Mouse (Mus musculus) heart, adult 8-10 months (tissue): ENCODE data around the gene Secisbp2l. TPM values are rescaled to one million over a fixed set of nuclear protein-coding genes. Genes with fewer than 3 reads are reported as not detected.

Source experiments
- DNase-seq: peaks from one replicate; pipeline ENCODE4 v3.0.0; 2022; ENCODE audit warnings: low spot score
- total RNA-seq, 4 experiments: library from RNA; stranded (reverse); gene quantifications; 2 replicates each; pipeline ENCODE4 v1.2.4; 2022

Secisbp2l gene
- total RNA-seq, 4 experiments from 2014 or later = 26.1 to 29.2 (median 27.6) TPM

- no peak for DNase-seq
Measured at GRCm38 (mm10) chr2:125784392-125784791, 1.7 kb upstream of the Secisbp2l start.

GRCm38 (mm10) chr2:125783868-125784267, 1.2 kb upstream of the Secisbp2l start:
- no peak for DNase-seq

GRCm38 (mm10) chr2:125781978-125782718, 522 bp downstream of the Secisbp2l start:
- DNase-seq = no peak

GRCm38 (mm10) chr2:125781006-125781405, 1.7 kb downstream of the Secisbp2l start:
- no peak for DNase-seq

- DNase-seq = no peak
Measured at GRCm38 (mm10) chr2:125778380-125778779, 4.3 kb downstream of the Secisbp2l start.

- no peak for DNase-seq
Measured at GRCm38 (mm10) chr2:125777018-125777417, 5.7 kb downstream of the Secisbp2l start.

- no peak for DNase-seq
Measured at GRCm38 (mm10) chr2:125775661-125776060, 7.0 kb downstream of the Secisbp2l start.

- no peak for DNase-seq
Measured at GRCm38 (mm10) chr2:125774846-125775245, 7.8 kb downstream of the Secisbp2l start.

- DNase-seq = no peak
Measured at GRCm38 (mm10) chr2:125765029-125765428, 17.6 kb downstream of the Secisbp2l start.

GRCm38 (mm10) chr2:125764531-125764930, 18.1 kb downstream of the Secisbp2l start:
- no peak for DNase-seq

- DNase-seq = no peak
Measured at GRCm38 (mm10) chr2:125749330-125749729, 33.3 kb downstream of the Secisbp2l start.

GRCm38 (mm10) chr2:125739338-125739737, 43.3 kb downstream of the Secisbp2l start:
- no peak for DNase-seq

- DNase-seq = no peak
Measured at GRCm38 (mm10) chr2:125738718-125739117, 44.0 kb downstream of the Secisbp2l start.

GRCm38 (mm10) chr2:125736025-125736343, 46.7 kb downstream of the Secisbp2l start:
- no peak for DNase-seq

GRCm38 (mm10) chr2:125735333-125736024, 47.2 kb downstream of the Secisbp2l start:
- no peak for DNase-seq

- DNase-seq = no peak
Measured at GRCm38 (mm10) chr2:125734741-125735140, 47.9 kb downstream of the Secisbp2l start.

GRCm38 (mm10) chr2:125731763-125732560, 50.7 kb downstream of the Secisbp2l start:
- DNase-seq = peak; percentile 91

GRCm38 (mm10) chr2:125724546-125725114, 58.0 kb downstream of the Secisbp2l start:
- no peak for DNase-seq

- peak; percentile 18 for DNase-seq
Measured at GRCm38 (mm10) chr2:125724086-125724430, 58.6 kb downstream of the Secisbp2l start, which contains the start of gene Shc4. Gene Shc4, minus strand, starts transcription at chr2:125724148.

GRCm38 (mm10) chr2:125723408-125724085, 59.1 kb downstream of the Secisbp2l start:
- peak; percentile 31 for DNase-seq

GRCm38 (mm10) chr2:125723086-125723407, 59.6 kb downstream of the Secisbp2l start:
- DNase-seq = no peak

GRCm38 (mm10) chr2:125716599-125716998, 66.1 kb downstream of the Secisbp2l start:
- DNase-seq = no peak
